Mouse (Mus musculus): Measurements from ENCODE around the gene Fam192a. TPM values are rescaled to one million over a fixed set of nuclear protein-coding genes. Genes with fewer than 3 reads are reported as not detected.

Fam192a gene
- total RNA-seq, 1 experiment: 35.9 TPM

GRCm38 (mm10) chr8:94641938-94642337 lies 40.1 kb upstream of the Fam192a start:
- no peak overlapping the region for H3K4me3 ChIP-seq (ENCODE audit: insufficient read depth in 1 of 2, low read depth in 1 of 2, low read length in 2 of 2, poor library complexity in 1 of 2, severe bottlenecking in 1 of 2)
- no peak for DNase-seq (ENCODE audit: low read depth, low spot score)
- peaks cover 2% of the 10 kb centered on the region for H3K36me3 ChIP-seq (ENCODE audit: control insufficient read depth, insufficient read depth, low read length, poor library complexity, severe bottlenecking)
- no peak overlapping the region for H3K9ac ChIP-seq (ENCODE audit: insufficient read depth, low read depth, low read length, poor library complexity, severe bottlenecking)
- in situ Hi-C loops (cut with MboI; ENCODE audit: low sequenced_read_pairs in 2 of 2, unreplicated experiment in 2 of 2): no loop called here
- no peaks in the 10 kb centered on the region for H3K9me3 ChIP-seq (ENCODE audit: control insufficient read depth, insufficient read depth, low read depth, low read length)
- no peaks in the 10 kb centered on the region for H3K4me1 ChIP-seq (ENCODE audit: control insufficient read depth in 2 of 2, insufficient read depth in 2 of 2, low read length in 2 of 2, poor library complexity in 1 of 2)
- TF ChIP-seq ZC3H11A (IDR thresholded peaks at IDR 0.05; ENCODE audit: borderline replicate concordance, low read depth, low read length) (no peak), HCFC1 (IDR thresholded peaks at IDR 0.05; ENCODE audit: borderline replicate concordance, insufficient read depth, low read length) (no peak), CHD2 (IDR thresholded peaks at IDR 0.05; ENCODE audit: low read depth, low read length) (no peak), MAFK (IDR thresholded peaks at IDR 0.05; ENCODE audit: insufficient read depth, low read depth, low read length) (no peak), ZNF384 (IDR thresholded peaks at IDR 0.05; ENCODE audit: low read depth, low read length) (no peak)
- no peak overlapping the region for H3K27ac ChIP-seq (ENCODE audit: insufficient read depth, low read depth, low read length, poor library complexity, severe bottlenecking)

- TF ChIP-seq MAFK (IDR thresholded peaks at IDR 0.05; ENCODE audit: insufficient read depth, low read depth, low read length) (no peak), ZNF384 (IDR thresholded peaks at IDR 0.05; ENCODE audit: low read depth, low read length) (no peak), ZC3H11A (IDR thresholded peaks at IDR 0.05; ENCODE audit: borderline replicate concordance, low read depth, low read length) (no peak), CHD2 (IDR thresholded peaks at IDR 0.05; ENCODE audit: low read depth, low read length) (no peak), HCFC1 (IDR thresholded peaks at IDR 0.05; ENCODE audit: borderline replicate concordance, insufficient read depth, low read length) (no peak)
- no peak for DNase-seq (ENCODE audit: low read depth, low spot score)
- no peaks in the 10 kb centered on the region; the same call in none of the 2 replicates for H3K36me3 ChIP-seq (ENCODE audit: control insufficient read depth, insufficient read depth, low read length, poor library complexity, severe bottlenecking)
These were observed 39.4 kb upstream of the Fam192a start for GRCm38 (mm10) chr8:94641183-94641582.

GRCm38 (mm10) chr8:94634211-94634610 lies 32.4 kb upstream of the Fam192a start:
- DNase-seq (ENCODE audit: low read depth, low spot score): no peak
- TF ChIP-seq ZC3H11A (IDR thresholded peaks at IDR 0.05; ENCODE audit: borderline replicate concordance, low read depth, low read length) (no peak), MAFK (IDR thresholded peaks at IDR 0.05; ENCODE audit: insufficient read depth, low read depth, low read length) (no peak), ZNF384 (IDR thresholded peaks at IDR 0.05; ENCODE audit: low read depth, low read length) (no peak), HCFC1 (IDR thresholded peaks at IDR 0.05; ENCODE audit: borderline replicate concordance, insufficient read depth, low read length) (no peak), CHD2 (IDR thresholded peaks at IDR 0.05; ENCODE audit: low read depth, low read length) (no peak)
- H3K9ac ChIP-seq (ENCODE audit: insufficient read depth, low read depth, low read length, poor library complexity, severe bottlenecking): no peak overlapping the region
- in situ Hi-C loops (cut with MboI; ENCODE audit: low sequenced_read_pairs in 2 of 2, unreplicated experiment in 2 of 2): no loop called here
- H3K4me3 ChIP-seq (ENCODE audit: insufficient read depth in 1 of 2, low read depth in 1 of 2, low read length in 2 of 2, poor library complexity in 1 of 2, severe bottlenecking in 1 of 2): no peak overlapping the region
- no peaks in the 10 kb centered on the region for H3K4me1 ChIP-seq (ENCODE audit: control insufficient read depth in 2 of 2, insufficient read depth in 2 of 2, low read length in 2 of 2, poor library complexity in 1 of 2)
- no peak overlapping the region for H3K27ac ChIP-seq (ENCODE audit: insufficient read depth, low read depth, low read length, poor library complexity, severe bottlenecking)
- H3K9me3 ChIP-seq (ENCODE audit: control insufficient read depth, insufficient read depth, low read depth, low read length): no peaks in the 10 kb centered on the region
- no peaks in the 10 kb centered on the region for H3K36me3 ChIP-seq (ENCODE audit: control insufficient read depth, insufficient read depth, low read length, poor library complexity, severe bottlenecking)

More at GRCm38 (mm10) chr8:94641183-94641582, 39.4 kb upstream of the Fam192a start:
- H3K27ac ChIP-seq (ENCODE audit: insufficient read depth, low read depth, low read length, poor library complexity, severe bottlenecking): no peak overlapping the region
- H3K9ac ChIP-seq (ENCODE audit: insufficient read depth, low read depth, low read length, poor library complexity, severe bottlenecking): no peak overlapping the region
- H3K9me3 ChIP-seq (ENCODE audit: control insufficient read depth, insufficient read depth, low read depth, low read length): no peaks in the 10 kb centered on the region
- no peak overlapping the region for H3K4me3 ChIP-seq (ENCODE audit: insufficient read depth in 1 of 2, low read depth in 1 of 2, low read length in 2 of 2, poor library complexity in 1 of 2, severe bottlenecking in 1 of 2)
- in situ Hi-C loops (cut with MboI; ENCODE audit: low sequenced_read_pairs in 2 of 2, unreplicated experiment in 2 of 2): no loop called here
- no peaks in the 10 kb centered on the region for H3K4me1 ChIP-seq (ENCODE audit: control insufficient read depth in 2 of 2, insufficient read depth in 2 of 2, low read length in 2 of 2, poor library complexity in 1 of 2)

- in situ Hi-C loops (cut with MboI; ENCODE audit: low sequenced_read_pairs in 2 of 2, unreplicated experiment in 2 of 2): no loop called here
- H3K36me3 ChIP-seq (ENCODE audit: control insufficient read depth, insufficient read depth, low read length, poor library complexity, severe bottlenecking): no peaks in the 10 kb centered on the region
These were observed 31.9 kb upstream of the Fam192a start for GRCm38 (mm10) chr8:94633564-94634194.

More at GRCm38 (mm10) chr8:94633564-94634194, 31.9 kb upstream of the Fam192a start:
- DNase-seq (ENCODE audit: low read depth, low spot score): no peak
- TF ChIP-seq ZNF384 (IDR thresholded peaks at IDR 0.05; ENCODE audit: low read depth, low read length) (no peak), ZC3H11A (IDR thresholded peaks at IDR 0.05; ENCODE audit: borderline replicate concordance, low read depth, low read length) (no peak), CHD2 (IDR thresholded peaks at IDR 0.05; ENCODE audit: low read depth, low read length) (no peak), HCFC1 (IDR thresholded peaks at IDR 0.05; ENCODE audit: borderline replicate concordance, insufficient read depth, low read length) (no peak), MAFK (IDR thresholded peaks at IDR 0.05; ENCODE audit: insufficient read depth, low read depth, low read length) (no peak)
- Histone ChIP-seq H3K27ac (ENCODE audit: insufficient read depth, low read depth, low read length, poor library complexity, severe bottlenecking) (no peak overlapping the region), H3K4me1 (ENCODE audit: control insufficient read depth in 2 of 2, insufficient read depth in 2 of 2, low read length in 2 of 2, poor library complexity in 1 of 2) (no peaks in the 10 kb centered on the region), H3K9ac (ENCODE audit: insufficient read depth, low read depth, low read length, poor library complexity, severe bottlenecking) (no peak overlapping the region), H3K4me3 (ENCODE audit: insufficient read depth in 1 of 2, low read depth in 1 of 2, low read length in 2 of 2, poor library complexity in 1 of 2, severe bottlenecking in 1 of 2) (no peak overlapping the region), H3K9me3 (ENCODE audit: control insufficient read depth, insufficient read depth, low read depth, low read length) (no peaks in the 10 kb centered on the region)

All from ES-E14 (cell line).